Mouse (Mus musculus) neural tube, embryonic 10.5 days (tissue): ENCODE results near the gene Stard9.

Source experiments
- DNase-seq: peaks from one replicate; pipeline ENCODE4 v3.0.0-alpha.2; 2017; ENCODE audit warnings: low spot score; ENCODE audit errors: extremely low spot score

The Stard9 gene

DNA sequence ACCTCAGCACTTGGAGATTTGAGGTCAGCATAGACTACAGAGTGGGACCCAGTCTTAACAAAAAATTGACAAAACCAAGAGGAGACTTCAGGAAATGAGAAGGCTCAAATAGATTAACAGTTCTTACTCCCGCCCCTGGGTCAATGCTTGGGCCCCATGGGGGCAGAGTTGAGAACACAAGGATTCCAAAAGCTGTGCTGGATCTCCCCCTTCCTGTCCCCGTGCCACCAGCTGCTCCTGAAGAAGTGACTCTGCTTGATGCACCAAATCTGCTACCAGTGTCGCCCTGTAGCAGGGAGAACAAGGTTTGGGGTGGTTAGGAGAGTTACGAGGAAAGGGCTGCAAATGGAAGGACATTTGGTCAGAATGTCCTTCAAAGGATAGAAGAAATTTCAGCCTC is 94.7 kb downstream of the Stard9 start:
- no peak for DNase-seq

DNA sequence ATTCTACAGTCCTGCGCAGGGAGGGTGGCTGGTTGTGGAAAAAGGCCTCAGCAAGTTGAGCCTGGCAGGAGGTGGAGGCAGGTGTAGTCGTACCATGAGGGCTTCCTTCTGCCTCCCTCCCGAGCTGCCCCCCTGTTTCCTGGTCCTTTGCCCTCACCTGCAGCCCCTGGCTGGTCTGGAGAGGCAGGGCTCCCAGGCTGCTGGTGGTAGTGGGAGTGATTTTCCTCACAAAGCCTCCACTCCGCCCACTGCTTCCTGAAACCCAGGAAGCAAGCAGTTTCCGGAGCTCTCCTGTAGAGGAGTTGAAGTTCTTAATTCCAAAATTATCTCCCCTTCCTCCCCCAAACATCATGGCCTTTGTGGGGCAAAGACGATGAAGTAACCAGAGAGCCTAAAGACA is 95.3 kb downstream of the Stard9 start:
- DNase-seq: no peak

DNA sequence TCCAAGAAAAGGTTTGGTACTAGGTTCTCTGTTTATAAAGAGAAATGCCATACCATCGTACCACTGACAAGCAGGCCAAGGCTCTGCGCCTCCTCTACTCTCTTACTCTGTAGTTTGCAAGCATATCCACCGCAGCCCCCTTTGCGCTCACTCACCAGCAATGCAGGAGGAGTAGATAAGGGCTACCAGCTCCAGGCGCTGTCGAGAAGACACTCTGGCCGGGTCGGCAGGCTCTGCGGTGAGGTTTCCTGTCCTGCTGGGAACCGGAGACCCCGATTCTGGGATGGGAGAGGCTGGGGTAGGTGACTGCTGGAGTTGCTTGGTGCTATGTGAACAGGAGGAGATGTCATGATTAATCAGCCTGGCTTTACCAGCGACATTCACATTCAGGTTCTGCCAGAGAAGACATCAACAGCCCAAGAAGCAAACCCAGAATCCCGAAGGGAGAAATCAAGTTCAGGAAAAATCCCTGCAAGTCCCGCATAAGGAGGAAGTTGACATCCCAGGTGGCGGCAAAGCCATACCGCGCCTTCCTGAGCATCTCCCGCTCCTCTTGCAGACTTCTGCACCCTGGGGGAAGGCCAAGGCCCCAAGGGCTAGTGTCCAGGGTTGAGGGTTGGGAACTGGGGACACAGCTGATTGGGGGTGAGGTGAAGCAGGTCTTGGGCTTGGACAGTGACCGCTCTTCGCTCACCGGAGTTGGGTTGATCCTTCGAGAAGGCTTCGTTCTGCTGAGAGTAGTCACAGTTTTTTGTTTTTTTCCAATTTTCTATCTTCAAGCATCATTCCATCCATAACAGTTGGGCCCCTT is 101.1 kb downstream of the Stard9 start:
- peak; percentile 43 for DNase-seq

DNA sequence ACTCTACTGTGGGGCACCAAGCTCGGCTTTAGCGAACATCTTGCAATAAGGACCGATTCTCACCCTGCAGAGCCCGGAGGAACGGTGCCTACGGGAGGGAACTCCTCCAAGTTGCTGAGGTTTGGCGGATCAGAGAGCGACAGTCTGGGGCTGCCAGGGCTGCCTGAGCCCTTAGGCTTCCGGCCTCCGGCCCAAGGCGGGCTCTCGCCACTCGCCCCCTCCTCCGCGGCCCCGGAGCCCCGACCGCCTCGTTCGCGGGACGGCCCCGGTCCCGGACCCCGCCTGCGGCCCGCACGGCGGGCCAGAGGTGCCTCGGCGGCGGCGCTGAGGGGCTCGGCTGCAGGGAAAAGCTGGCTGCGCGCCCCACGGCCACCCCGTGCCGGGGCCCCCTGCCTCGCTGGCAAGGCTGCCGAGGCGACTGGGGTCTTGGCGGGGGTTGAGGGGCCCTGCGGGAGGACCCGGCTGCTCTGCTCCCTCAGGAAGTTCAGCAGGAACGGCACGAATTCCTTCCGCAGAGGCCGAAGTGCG is 101.8 kb downstream of the Stard9 start:
- no peak for DNase-seq

DNA sequence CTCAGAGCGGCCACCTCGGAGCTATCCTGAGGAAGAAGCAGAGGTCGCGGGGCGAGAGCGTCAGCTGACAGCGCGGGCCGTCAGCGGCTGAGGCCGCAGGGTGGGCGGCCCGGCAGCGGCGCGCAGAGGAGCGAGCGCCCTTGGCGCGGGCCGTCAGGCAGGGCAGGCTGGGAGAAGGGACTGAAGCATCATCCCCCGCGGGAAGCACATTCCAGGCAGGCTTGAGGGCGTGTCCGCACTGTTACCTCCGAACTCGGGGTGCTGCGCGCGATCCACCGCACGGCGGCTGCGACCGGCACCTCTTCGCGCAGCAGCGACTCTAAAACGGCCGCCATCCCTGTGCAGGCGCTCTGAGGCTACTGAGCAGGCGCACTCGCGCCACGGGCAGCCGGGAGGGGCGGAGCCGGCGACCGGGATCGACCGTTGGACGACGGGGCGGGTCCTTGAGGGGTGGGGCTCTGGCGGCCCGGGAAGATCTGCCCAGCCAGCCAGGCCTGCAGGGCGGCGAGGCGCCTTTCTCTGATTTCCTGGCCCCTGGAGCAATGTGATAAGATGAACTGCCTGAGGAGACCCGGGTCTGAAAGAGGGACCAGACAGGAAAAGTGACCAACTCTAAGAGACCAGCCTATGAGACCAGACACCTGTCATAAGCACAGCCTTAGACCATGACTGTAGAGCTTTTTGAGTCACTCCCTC is 102.4 kb downstream of the Stard9 start:
- DNase-seq: peak; percentile 95

DNA sequence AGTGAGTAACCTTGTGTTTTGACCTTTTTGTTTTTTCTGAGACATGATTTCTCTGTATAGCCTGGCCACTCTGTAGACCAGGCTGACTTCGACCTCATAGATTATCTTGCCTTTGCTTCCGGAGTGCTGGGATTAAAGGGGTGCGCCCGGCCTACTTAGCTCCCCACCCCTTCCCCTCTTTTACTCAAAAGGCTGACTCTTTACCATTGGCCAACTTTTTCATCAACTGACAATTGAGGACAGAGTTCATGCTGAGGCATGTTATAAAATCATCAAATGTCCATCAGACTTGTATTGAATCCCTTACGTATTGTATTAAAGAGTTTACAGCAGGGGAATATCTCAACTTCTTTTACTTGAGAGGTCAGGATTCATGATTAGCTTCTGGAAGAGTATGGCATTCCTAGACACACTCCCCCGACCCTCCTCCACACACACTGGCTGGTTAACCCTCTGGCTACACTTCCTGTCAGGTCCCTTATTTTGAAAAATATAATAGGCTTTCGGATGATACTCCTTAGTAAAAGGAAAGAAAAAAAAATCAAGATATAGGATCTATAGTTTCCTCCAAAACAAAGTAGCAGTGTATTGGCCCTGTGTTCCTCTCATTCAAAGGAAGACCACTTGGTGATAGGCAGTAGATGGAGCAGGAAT is 103.1 kb downstream of the Stard9 start:
- no peak for DNase-seq

DNA sequence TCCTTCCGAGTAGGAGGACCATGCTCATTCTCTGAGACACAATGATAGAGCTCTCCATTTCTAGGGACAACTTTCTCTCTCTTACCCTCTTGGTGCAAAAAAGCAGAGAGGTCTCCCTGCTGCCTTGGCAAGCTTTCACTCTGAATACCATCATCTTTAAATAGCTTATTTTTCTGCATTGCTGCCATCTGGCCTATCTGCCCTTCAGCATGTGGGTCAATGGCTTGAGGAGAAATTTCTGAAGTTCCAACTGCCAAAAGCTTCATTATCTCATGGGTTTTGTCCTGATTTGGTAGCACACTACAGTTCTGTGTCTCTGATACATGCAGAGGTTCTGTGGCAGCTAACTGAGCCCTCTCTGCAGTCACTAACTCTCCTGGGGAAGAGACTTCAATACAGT is 116.6 kb downstream of the Stard9 start:
- no peak for DNase-seq

DNA sequence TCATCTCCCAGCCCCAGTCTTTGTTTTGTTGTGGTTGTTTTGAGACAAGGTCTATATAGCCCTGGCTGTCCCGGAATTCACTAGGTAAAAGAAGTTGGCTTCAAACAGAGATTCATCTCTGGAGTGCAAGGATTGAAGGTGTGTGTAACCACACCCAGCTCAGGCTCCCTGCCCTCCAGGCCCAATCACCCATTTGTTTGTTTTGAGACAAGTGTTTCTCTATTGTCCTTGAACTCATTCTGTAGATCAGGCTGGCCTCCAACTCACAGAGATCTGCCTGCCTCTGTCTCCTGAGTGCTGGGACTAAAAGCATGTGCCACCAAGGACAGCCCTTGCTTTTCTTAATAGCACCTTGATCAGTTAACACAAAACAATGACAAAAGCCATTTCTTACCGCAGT is 119.1 kb downstream of the Stard9 start:
- DNase-seq: no peak

DNA sequence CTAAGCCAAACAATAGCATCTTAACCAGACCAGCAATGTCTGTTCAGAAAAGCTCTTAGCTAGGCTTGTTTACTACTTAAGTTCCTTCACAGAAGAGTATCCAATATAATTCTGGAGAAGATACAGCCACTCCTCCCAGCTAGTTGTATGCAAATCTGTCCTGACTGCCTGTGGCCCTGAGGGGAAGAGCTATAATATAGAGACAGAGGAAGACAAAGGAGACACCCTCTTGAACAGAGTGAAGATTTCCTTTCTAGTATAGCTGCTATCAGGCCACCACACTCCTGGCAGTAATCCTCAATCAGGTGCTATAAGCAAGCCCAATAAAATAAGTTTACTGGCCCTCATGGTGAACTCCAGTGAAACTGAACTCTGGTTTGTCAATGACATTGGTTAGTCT is 133.0 kb downstream of the Stard9 start:
- DNase-seq: no peak

DNA sequence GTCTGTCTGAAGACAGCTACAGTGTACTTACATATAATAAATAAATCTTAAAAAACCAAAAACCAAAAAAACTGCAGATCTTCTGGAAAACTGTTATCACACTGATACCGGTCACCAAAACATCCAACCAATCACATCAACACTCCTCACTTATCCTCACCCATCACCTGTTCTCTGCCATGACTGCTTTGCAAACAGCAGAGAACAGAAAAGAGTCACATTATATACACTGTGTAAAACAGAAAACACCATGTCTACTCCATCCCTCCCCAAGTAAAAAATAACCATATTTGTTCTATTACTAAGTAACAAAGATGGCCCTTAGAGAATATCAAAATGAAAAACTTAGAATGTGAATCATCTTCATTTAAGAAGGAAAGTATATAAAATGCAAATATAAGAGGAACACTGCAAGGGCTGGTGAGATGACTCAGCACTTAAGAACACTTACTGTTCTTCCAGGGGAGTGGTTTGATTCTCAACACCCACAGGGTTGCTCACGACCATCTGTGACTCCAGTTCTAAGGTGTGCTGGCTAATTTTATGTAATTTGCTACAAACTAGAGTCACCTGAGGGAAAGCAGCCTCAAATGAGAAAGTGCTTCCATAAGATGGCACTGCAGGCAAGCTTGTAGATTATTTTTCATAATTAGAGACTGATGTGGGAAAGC is 141.5 kb downstream of the Stard9 start:
- DNase-seq: no peak
